Mouse (Mus musculus) ES-E14 (cell line): ENCODE measurements around the gene Nav2. TPM values are rescaled to one million over a fixed set of nuclear protein-coding genes. Genes with fewer than 3 reads are reported as not detected.
A peak's percentile ranks its signal among the peaks of the same experiment; 100 is the strongest.

Source experiments
- DNase-seq: peaks from one replicate; pipeline ENCODE4 v3.0.0-alpha.2; 2013; ENCODE audit warnings: low read depth, low spot score
- H3K27ac ChIP-seq: 2 replicates; pipeline ENCODE4 v1.5.1; 2012; ENCODE audit warnings: low read depth, mild to moderate bottlenecking, low read length, moderate library complexity, mixed read lengths; ENCODE audit not compliant: poor library complexity, insufficient read depth, severe bottlenecking
- H3K36me3 ChIP-seq: 2 replicates; pipeline ENCODE4 v1.6.1; 2012; ENCODE audit warnings: mild to moderate bottlenecking, low read length, moderate library complexity, mixed read lengths; ENCODE audit not compliant: control insufficient read depth, poor library complexity, insufficient read depth, severe bottlenecking
- H3K4me1 ChIP-seq, 2 experiments: fragments of 150-350 bp in 1 of 2; sonication (generic) in 1 of 2; 2 replicates each; pipeline ENCODE4 v1.6.1; 2012; ENCODE audit warnings: low read length in 2 of 2, mild to moderate bottlenecking in 1 of 2, mixed read lengths in 1 of 2; ENCODE audit not compliant: control insufficient read depth in 2 of 2, insufficient read depth in 2 of 2, poor library complexity in 1 of 2
- H3K4me3 ChIP-seq, 2 experiments: fragments of 150-350 bp in 1 of 2; sonication (generic) in 1 of 2; 2 replicates each; pipeline ENCODE4 v1.5.1; 2012; ENCODE audit warnings: low read length in 2 of 2, low read depth in 1 of 2, mild to moderate bottlenecking in 1 of 2, mixed read lengths in 1 of 2; ENCODE audit not compliant: insufficient read depth in 1 of 2, poor library complexity in 1 of 2, severe bottlenecking in 1 of 2
- H3K9ac ChIP-seq: 2 replicates; pipeline ENCODE4 v1.6.1; 2012; ENCODE audit warnings: low read depth, mild to moderate bottlenecking, low read length, mixed read lengths; ENCODE audit not compliant: poor library complexity, insufficient read depth, severe bottlenecking
- H3K9me3 ChIP-seq: fragments of 150-350 bp; sonication (generic); 2 replicates; pipeline ENCODE4 v1.6.1; 2012; ENCODE audit warnings: low read depth, mild to moderate bottlenecking, low read length; ENCODE audit not compliant: control insufficient read depth, insufficient read depth
- CHD2 ChIP-seq: IDR thresholded peaks from 2 replicates; pipeline ENCODE4 v1.6.1; 2014; ENCODE audit warnings: mild to moderate bottlenecking, low read depth, low read length, inconsistent platforms
- HCFC1 ChIP-seq: IDR thresholded peaks from 2 replicates; pipeline ENCODE4 v1.6.1; 2012; ENCODE audit warnings: low read length, inconsistent platforms, borderline replicate concordance; ENCODE audit not compliant: insufficient read depth
- MAFK ChIP-seq: IDR thresholded peaks from 2 replicates; pipeline ENCODE4 v1.6.1; 2014; ENCODE audit warnings: mild to moderate bottlenecking, low read depth, low read length, inconsistent platforms; ENCODE audit not compliant: insufficient read depth
- ZC3H11A ChIP-seq: IDR thresholded peaks from 2 replicates; pipeline ENCODE4 v1.6.1; 2012; ENCODE audit warnings: low read depth, mild to moderate bottlenecking, inconsistent platforms, low read length, borderline replicate concordance
- ZNF384 ChIP-seq: IDR thresholded peaks from 2 replicates; pipeline ENCODE4 v1.6.1; 2012; ENCODE audit warnings: low read depth, low read length, inconsistent platforms
- in situ Hi-C, 2 experiments: fragments of 600-800 bp; cut with MboI; formaldehyde crosslinking; loops; one replicate each; pipeline ENCODE4 v1.15.1; 2025; ENCODE audit warnings: low sequenced_read_pairs in 2 of 2, inconsistent platforms in 1 of 2; ENCODE audit not compliant: unreplicated experiment in 2 of 2
- total RNA-seq: library from RNA; depleted of rRNA; stranded (reverse); fragments of 300-350 nt; gene quantifications from 2 replicates; pipeline ENCODE4 v1.2.3, GENCODE M21; 2012

Gene Nav2
- total RNA-seq, 1 experiment: 18.2 TPM

- no peak for TF ChIP-seq CHD2
- no peak for TF ChIP-seq HCFC1
- no peak for TF ChIP-seq ZC3H11A
- DNase-seq: no peak
- no peak overlapping the region for H3K27ac ChIP-seq
- no peaks in the 10 kb centered on the region for H3K9me3 ChIP-seq
- peaks cover 2 to 5% of the 10 kb centered on the region in 2 experiments; a peak in 1 of 4 replicates for H3K4me1 ChIP-seq
- H3K36me3 ChIP-seq: no peaks in the 10 kb centered on the region
- H3K4me3 ChIP-seq: no peak overlapping the region
- in situ Hi-C loops: no loop called here
- no peak overlapping the region for H3K9ac ChIP-seq
These were observed 359.9 kb downstream of the Nav2 start for GRCm38 (mm10) chr7:49268401-49268921.

GRCm38 (mm10) chr7:49270855-49271254 lies 362.3 kb downstream of the Nav2 start:
- H3K9ac ChIP-seq: no peak overlapping the region

GRCm38 (mm10) chr7:49272445-49273439 lies 364.2 kb downstream of the Nav2 start:
- H3K4me3 ChIP-seq: no peak overlapping the region
- H3K27ac ChIP-seq: no peak overlapping the region
- in situ Hi-C loops: no loop called here
- peak; percentile 62 for DNase-seq
- H3K4me1 ChIP-seq: peaks cover 2 to 5% of the 10 kb centered on the region in 2 experiments; a peak in 1 of 4 replicates
- TF ChIP-seq HCFC1 (no peak), MAFK (no peak), CHD2 (no peak), ZNF384 (no peak), ZC3H11A (no peak)
- H3K36me3 ChIP-seq: no peaks in the 10 kb centered on the region
- no peaks in the 10 kb centered on the region for H3K9me3 ChIP-seq
- H3K9ac ChIP-seq: no peak overlapping the region

More at GRCm38 (mm10) chr7:49270855-49271254, 362.3 kb downstream of the Nav2 start:
- no peak overlapping the region for H3K4me3 ChIP-seq
- TF ChIP-seq CHD2: no peak
- H3K9me3 ChIP-seq: no peaks in the 10 kb centered on the region
- H3K4me1 ChIP-seq: peaks cover 2 to 5% of the 10 kb centered on the region in 2 experiments; a peak in 1 of 4 replicates
- no peak overlapping the region for H3K27ac ChIP-seq
- no peak for DNase-seq
- no peaks in the 10 kb centered on the region for H3K36me3 ChIP-seq
- in situ Hi-C loops: no loop called here

- Histone ChIP-seq H3K27ac (no peak overlapping the region), H3K4me3 (no peak overlapping the region), H3K9me3 (no peaks in the 10 kb centered on the region), H3K36me3 (no peaks in the 10 kb centered on the region), H3K4me1 (peaks cover 2 to 5% of the 10 kb centered on the region in 2 experiments; a peak in 1 of 4 replicates), H3K9ac (no peak overlapping the region)
- in situ Hi-C loops: no loop called here
- DNase-seq: no peak
- TF ChIP-seq ZNF384 (no peak), CHD2 (no peak), ZC3H11A (no peak)
These were observed 365.6 kb downstream of the Nav2 start for GRCm38 (mm10) chr7:49273907-49274656.
